ENCODE assay signal across 17 mouse cellular contexts in genomic region chr7:46609317-46609716, GRCm38 (mm10). TPM values are rescaled to one million over a fixed set of nuclear protein-coding genes. Genes with fewer than 3 reads are reported as not detected.
DNase-seq lines count a peak whose midpoint lies in the region; ATAC-seq and TF ChIP-seq lines count a peak whose summit lies in the region.
"Had no signal": no experiment of that assay in that cellular context is flagged by ENCODE, and none has a peak within 500 bp of the region (broad histone marks: within the 10 kb centered on the region; RNA-seq: fewer than 3 reads in every experiment).

No protein-coding gene starts in this region.

- peak; percentile 77 for DNase-seq in cerebellum, adult 11-12 months
- no peak for DNase-seq in cerebellum, postnatal 10 days
- DNase-seq in cerebellum, adult 9-10 months = peak; percentile 67
- no peak for DNase-seq in spleen, postnatal 10 days (ENCODE audit: low spot score in 2 of 2)
- no peak for DNase-seq in embryo, embryonic 11 days
- DNase-seq: adrenal gland, postnatal 14 days; gastrocnemius, postnatal 36 days; heart, adult 11 months; heart, postnatal 36 days; kidney, adult 9 months had no signal

- H3K4me3 ChIP-seq in myocyte = no peak overlapping the region
- H3K4me3 ChIP-seq: embryonic facial prominence, embryonic 10.5 days; forebrain, embryonic 15.5 days; heart, embryonic 13.5 days; hindbrain, embryonic 15.5 days had no signal

- TF ChIP-seq POLR2A in myocyte (IDR thresholded peaks at IDR 0.05; ENCODE audit: insufficient read length, low read depth) = no peak

- no peak overlapping the region for H3ac ChIP-seq in myocyte (ENCODE audit: control insufficient read depth, insufficient read length)

- ATAC-seq in inflammation-experienced regulatory T-cells, adult 6 months = no peak
- ATAC-seq: forebrain, embryonic 15.5 days; intestine, postnatal 0 days had no signal

- no peaks in the 10 kb centered on the region for H3K27me3 ChIP-seq in myocyte (ENCODE audit: control insufficient read depth, insufficient read depth, insufficient read length)
- H3K27me3 ChIP-seq: forebrain, embryonic 15.5 days; heart, embryonic 13.5 days; hindbrain, embryonic 15.5 days had no signal

- no peaks in the 10 kb centered on the region for H3K36me3 ChIP-seq in myocyte (ENCODE audit: control insufficient read depth, insufficient read depth)

- H3K4me2 ChIP-seq in myocyte (ENCODE audit: low read depth) = no peak overlapping the region
- H3K4me2 ChIP-seq: forebrain, embryonic 15.5 days; heart, embryonic 13.5 days; hindbrain, embryonic 15.5 days had no signal

- no peaks in the 10 kb centered on the region for H3K79me2 ChIP-seq in myocyte (ENCODE audit: control insufficient read depth, insufficient read depth)

TF ChIP-seq in myocyte, 11 proteins besides CTCF, POLR2A, EP300 and RAD21:
- TF ChIP-seq MYOD1 (IDR thresholded peaks at IDR 0.05; ENCODE audit: control insufficient read depth in 1 of 3, insufficient read length in 2 of 3, low read depth in 2 of 3) (peak in 2 of 3 experiments; percentile 41 to 80), SRF (IDR thresholded peaks at IDR 0.05; ENCODE audit: control insufficient read depth, insufficient read length, low read depth) (no peak), MYOG (IDR thresholded peaks at IDR 0.05; ENCODE audit: control insufficient read depth in 1 of 3, insufficient read depth in 1 of 3, insufficient read length in 2 of 3, low read depth in 2 of 3) (peak in 1 of 3 experiments; percentile 61)

RNA-seq across cellular contexts. Expression of gene Sergef, which starts 30.3 kb away (rescaled TPM):
- polyA plus RNA-seq in myocyte (2012; fragmentation: generic; extraction: Trizol) = 13.9 TPM
- 10 to 100 TPM; 17.1 to 20.4 (median 18.8) TPM for polyA plus RNA-seq in inflammation-experienced regulatory T-cells, adult 6 months (2017; shearing (Covaris generic))

Comparison
In these comparisons a context has a peak if more than half of its experiments do, and no peak if none do; other contexts are left out.
1. DNase-seq: peak in cerebellum, adult 11-12 months (single experiment) and cerebellum, adult 9-10 months (single experiment); none in cerebellum, postnatal 10 days (0 of 2), spleen, postnatal 10 days (0 of 2) and embryo, embryonic 11 days (single experiment).